Mouse (Mus musculus): Measurements from ENCODE around the gene Cobll1. TPM values are rescaled to one million over a fixed set of nuclear protein-coding genes. Genes with fewer than 3 reads are reported as not detected.

Cobll1 gene
- polyA plus RNA-seq, 1 experiment from 2014 or later = 23.8 TPM

DNA sequence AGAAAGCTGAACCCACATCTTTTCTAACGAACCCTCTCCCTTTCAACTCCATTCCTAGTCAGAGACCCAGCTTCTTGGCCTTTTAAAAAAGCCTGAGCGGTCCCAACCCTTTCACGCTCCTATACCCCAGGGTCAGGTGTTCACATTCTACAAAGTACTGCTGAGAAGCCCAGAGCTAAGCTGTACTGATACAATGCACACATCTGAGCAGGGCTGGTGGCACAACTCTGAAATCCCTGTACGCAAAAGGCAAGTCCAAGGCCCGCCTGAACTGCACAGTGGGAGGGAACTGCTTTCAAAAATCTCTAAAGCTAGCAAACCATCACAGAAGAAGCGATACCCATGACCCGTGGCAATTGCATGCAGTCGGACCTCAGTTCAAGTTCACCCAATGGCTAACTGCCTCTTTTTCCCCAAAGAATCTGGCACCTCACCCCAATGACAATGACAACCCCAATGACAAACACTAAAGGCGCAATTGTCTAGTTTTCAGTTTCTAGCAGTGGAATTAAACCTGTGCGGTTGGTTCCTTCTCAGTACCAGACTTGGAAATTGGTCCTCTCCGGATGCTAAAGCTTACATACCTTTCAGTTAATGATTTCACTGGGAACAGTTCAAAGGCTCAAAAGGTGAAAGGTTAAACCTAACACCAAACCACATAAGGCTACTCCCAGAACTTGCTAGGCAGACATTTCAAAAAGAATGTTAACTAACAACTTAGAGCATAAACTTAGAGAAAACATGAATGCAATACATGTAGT is 19.6 kb downstream of the Cobll1 start:
- H3K27ac ChIP-seq = peak overlapping the region; percentile 75
- no peak overlapping the region for H3K9ac ChIP-seq (ENCODE audit: low read depth, low read length)
- no peak overlapping the region for H3K4me3 ChIP-seq (replicated peaks; ENCODE audit: low read depth, low read length)
- H3K4me1 ChIP-seq (replicated peaks; ENCODE audit: insufficient read depth, low read length) = 0 out of 2 replicates have a peak, but pooled peaks cover 13% of the 10 kb centered on the region
- peak overlapping the region; percentile 30 for H3K4me2 ChIP-seq (ENCODE audit: low read length)
- WGBS = 62% methylated on average over 11 of the region's 11 CpGs
- TF ChIP-seq CTCF (IDR thresholded peaks at IDR 0.05; ENCODE audit: low read depth) = no peak
- no peaks in the 10 kb centered on the region for H3K9me3 ChIP-seq (replicated peaks; ENCODE audit: low read length)
- DNase-seq (ENCODE audit: low spot score) (peak; percentile 35), ATAC-seq (replicated peaks; ENCODE audit: low FRiP score, low read depth) (0 out of 2 replicates have a peak, but pooled peaks have one; percentile 14)
- H3K36me3 ChIP-seq (ENCODE audit: insufficient read depth, low read length) = no peaks in the 10 kb centered on the region
- no peaks in the 10 kb centered on the region for H3K27me3 ChIP-seq (ENCODE audit: insufficient read depth, low read length)

DNA sequence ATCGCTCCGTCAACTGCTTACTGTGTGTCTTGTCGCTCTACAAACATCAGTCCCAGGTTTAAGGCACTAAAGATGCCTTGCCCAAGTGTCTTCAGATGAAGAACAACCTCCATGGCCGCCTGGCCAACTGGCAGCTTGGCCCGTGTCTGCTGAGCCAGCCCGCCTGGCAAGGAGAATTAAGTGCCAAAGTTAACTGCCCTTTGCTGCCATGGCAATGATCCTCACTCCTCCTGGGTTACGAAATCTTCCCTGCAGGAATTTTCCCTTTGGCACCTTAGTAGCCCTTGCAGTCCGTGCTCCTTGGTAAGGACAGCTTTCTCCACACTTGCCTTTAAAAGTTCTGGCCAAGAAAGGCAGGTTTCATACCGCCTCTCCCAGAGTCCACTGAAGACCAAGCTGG is 20.9 kb downstream of the Cobll1 start:
- Histone ChIP-seq H3K4me2 (ENCODE audit: low read length) (no peak overlapping the region), H3K9me3 (replicated peaks; ENCODE audit: low read length) (no peaks in the 10 kb centered on the region), H3K4me1 (replicated peaks; ENCODE audit: insufficient read depth, low read length) (0 out of 2 replicates have a peak, but pooled peaks cover 16% of the 10 kb centered on the region), H3K27ac (peak overlapping the region; percentile 78), H3K36me3 (ENCODE audit: insufficient read depth, low read length) (no peaks in the 10 kb centered on the region), H3K4me3 (replicated peaks; ENCODE audit: low read depth, low read length) (no peak overlapping the region), H3K9ac (ENCODE audit: low read depth, low read length) (no peak overlapping the region), H3K27me3 (ENCODE audit: insufficient read depth, low read length) (no peaks in the 10 kb centered on the region)
- DNase-seq (ENCODE audit: low spot score) (peak; percentile 36), ATAC-seq (replicated peaks; ENCODE audit: low FRiP score, low read depth) (peak; percentile 36)
- no peak for TF ChIP-seq CTCF (IDR thresholded peaks at IDR 0.05; ENCODE audit: low read depth)
- 65% methylated on average over 9 of the region's 9 CpGs for WGBS

DNA sequence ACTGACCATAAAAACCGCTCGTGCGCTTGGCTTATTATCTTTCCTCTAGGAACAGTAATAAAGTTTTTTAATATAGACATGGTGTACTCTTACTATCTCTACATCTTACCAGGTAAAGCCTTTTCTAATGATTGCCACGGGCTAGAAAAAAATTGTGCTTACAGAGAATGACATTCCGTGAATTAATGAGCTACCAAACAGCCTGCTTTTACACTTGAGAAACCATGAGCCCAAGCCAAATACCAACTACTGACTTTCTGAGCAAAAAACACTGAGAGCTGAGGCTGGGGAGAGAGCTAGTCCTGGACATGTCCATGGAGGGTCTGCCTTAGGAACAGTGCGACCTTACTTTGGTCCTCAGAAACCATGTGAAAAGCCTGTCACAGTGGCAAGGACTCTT is 21.5 kb downstream of the Cobll1 start:
- peak overlapping the region; percentile 78 for H3K27ac ChIP-seq

GRCm38 (mm10) chr2:65216163-65216562 is 23.0 kb downstream of the Cobll1 start:
- Histone ChIP-seq H3K4me3 (replicated peaks; ENCODE audit: low read depth, low read length) (no peak overlapping the region), H3K27ac (no peak overlapping the region), H3K36me3 (ENCODE audit: insufficient read depth, low read length) (no peaks in the 10 kb centered on the region), H3K4me2 (ENCODE audit: low read length) (no peak overlapping the region), H3K27me3 (ENCODE audit: insufficient read depth, low read length) (no peaks in the 10 kb centered on the region), H3K4me1 (replicated peaks; ENCODE audit: insufficient read depth, low read length) (0 out of 2 replicates have a peak, but pooled peaks cover 13% of the 10 kb centered on the region), H3K9ac (ENCODE audit: low read depth, low read length) (no peak overlapping the region), H3K9me3 (replicated peaks; ENCODE audit: low read length) (no peaks in the 10 kb centered on the region; the same call in 1 of the 2 replicates)
- DNase-seq (ENCODE audit: low spot score) (no peak), ATAC-seq (replicated peaks; ENCODE audit: low FRiP score, low read depth) (no peak)
- no peak for TF ChIP-seq CTCF (IDR thresholded peaks at IDR 0.05; ENCODE audit: low read depth)

More for the DNA sequence above, 21.5 kb downstream of the Cobll1 start:
- Histone ChIP-seq H3K9ac (ENCODE audit: low read depth, low read length) (no peak overlapping the region), H3K36me3 (ENCODE audit: insufficient read depth, low read length) (no peaks in the 10 kb centered on the region), H3K4me1 (replicated peaks; ENCODE audit: insufficient read depth, low read length) (0 out of 2 replicates have a peak, but pooled peaks cover 16% of the 10 kb centered on the region), H3K4me2 (ENCODE audit: low read length) (no peak overlapping the region), H3K9me3 (replicated peaks; ENCODE audit: low read length) (no peaks in the 10 kb centered on the region; the same call in 1 of the 2 replicates), H3K4me3 (replicated peaks; ENCODE audit: low read depth, low read length) (no peak overlapping the region), H3K27me3 (ENCODE audit: insufficient read depth, low read length) (no peaks in the 10 kb centered on the region)
- DNase-seq (ENCODE audit: low spot score) (peak; percentile 47), ATAC-seq (replicated peaks; ENCODE audit: low FRiP score, low read depth) (0 out of 2 replicates have a peak, but pooled peaks have one; percentile 8)
- 55% methylated on average over 6 of the region's 6 CpGs for WGBS
- TF ChIP-seq CTCF (IDR thresholded peaks at IDR 0.05; ENCODE audit: low read depth) = no peak

GRCm38 (mm10) chr2:65214556-65214955 is 24.6 kb downstream of the Cobll1 start:
- 81% methylated on average over 1 of the region's 1 CpGs for WGBS
- H3K4me3 ChIP-seq (replicated peaks; ENCODE audit: low read depth, low read length) = no peak overlapping the region
- no peaks in the 10 kb centered on the region for H3K27me3 ChIP-seq (ENCODE audit: insufficient read depth, low read length)
- no peak overlapping the region for H3K9ac ChIP-seq (ENCODE audit: low read depth, low read length)
- H3K9me3 ChIP-seq (replicated peaks; ENCODE audit: low read length) = no peaks in the 10 kb centered on the region; the same call in 1 of the 2 replicates
- 0 out of 2 replicates have a peak, but pooled peaks cover 14% of the 10 kb centered on the region for H3K4me1 ChIP-seq (replicated peaks; ENCODE audit: insufficient read depth, low read length)
- ATAC-seq (replicated peaks; ENCODE audit: low FRiP score, low read depth) (no peak), DNase-seq (ENCODE audit: low spot score) (no peak)
- H3K36me3 ChIP-seq (ENCODE audit: insufficient read depth, low read length) = no peaks in the 10 kb centered on the region
- no peak overlapping the region for H3K27ac ChIP-seq
- no peak overlapping the region for H3K4me2 ChIP-seq (ENCODE audit: low read length)
- no peak for TF ChIP-seq CTCF (IDR thresholded peaks at IDR 0.05; ENCODE audit: low read depth)

GRCm38 (mm10) chr2:65213675-65214074 is 25.5 kb downstream of the Cobll1 start:
- Histone ChIP-seq H3K27ac (no peak overlapping the region), H3K4me2 (ENCODE audit: low read length) (no peak overlapping the region), H3K4me3 (replicated peaks; ENCODE audit: low read depth, low read length) (no peak overlapping the region), H3K36me3 (ENCODE audit: insufficient read depth, low read length) (no peaks in the 10 kb centered on the region), H3K27me3 (ENCODE audit: insufficient read depth, low read length) (no peaks in the 10 kb centered on the region), H3K4me1 (replicated peaks; ENCODE audit: insufficient read depth, low read length) (0 out of 2 replicates have a peak, but pooled peaks cover 14% of the 10 kb centered on the region), H3K9me3 (replicated peaks; ENCODE audit: low read length) (no peaks in the 10 kb centered on the region; the same call in 1 of the 2 replicates), H3K9ac (ENCODE audit: low read depth, low read length) (no peak overlapping the region)
- no peak for TF ChIP-seq CTCF (IDR thresholded peaks at IDR 0.05; ENCODE audit: low read depth)
- ATAC-seq (replicated peaks; ENCODE audit: low FRiP score, low read depth) (no peak), DNase-seq (ENCODE audit: low spot score) (no peak)
- 80% methylated on average over 3 of the region's 3 CpGs for WGBS
